Mouse (Mus musculus) thymus, postnatal 10 days (tissue): Measurements from ENCODE around the gene 1700019N19Rik.

Experiments
- DNase-seq, 2 experiments: peaks; one replicate each; pipeline ENCODE4 v3.0.0; 2021; ENCODE audit warnings: low spot score in 2 of 2

Gene 1700019N19Rik

GRCm38 (mm10) chr19:58806364-58806763 lies 12.1 kb upstream of the 1700019N19Rik start:
- DNase-seq = peak in 1 of 2 experiments; percentile 35

- DNase-seq = no peak
Observed at GRCm38 (mm10) chr19:58805191-58805779, 11.0 kb upstream of the 1700019N19Rik start.

- DNase-seq = no peak
Observed at GRCm38 (mm10) chr19:58795114-58795669, 931 bp upstream of the 1700019N19Rik start.

- no peak for DNase-seq
Observed at GRCm38 (mm10) chr19:58789194-58789593, 5.1 kb downstream of the 1700019N19Rik start.

- DNase-seq = no peak
Observed at GRCm38 (mm10) chr19:58783938-58784337, 10.3 kb downstream of the 1700019N19Rik start.

GRCm38 (mm10) chr19:58781566-58781965 lies 12.7 kb downstream of the 1700019N19Rik start:
- DNase-seq = no peak

GRCm38 (mm10) chr19:58776461-58776860 lies 17.8 kb downstream of the 1700019N19Rik start:
- no peak for DNase-seq

- no peak for DNase-seq
Observed at GRCm38 (mm10) chr19:58767329-58767728, 26.9 kb downstream of the 1700019N19Rik start.

GRCm38 (mm10) chr19:58762848-58763541 lies 31.3 kb downstream of the 1700019N19Rik start:
- no peak for DNase-seq

GRCm38 (mm10) chr19:58762316-58762715 lies 31.9 kb downstream of the 1700019N19Rik start:
- DNase-seq = no peak

- no peak for DNase-seq
Observed at GRCm38 (mm10) chr19:58759423-58759822, 34.8 kb downstream of the 1700019N19Rik start, which contains the start of gene Pnliprp2. Pnliprp2 (plus strand) TSS chr19:58759719.

- DNase-seq = no peak
Observed at GRCm38 (mm10) chr19:58758871-58759270, 35.4 kb downstream of the 1700019N19Rik start.

- DNase-seq = no peak
Observed at GRCm38 (mm10) chr19:58751504-58751903, 42.8 kb downstream of the 1700019N19Rik start.

- no peak for DNase-seq
Observed at GRCm38 (mm10) chr19:58750822-58751221, 43.4 kb downstream of the 1700019N19Rik start.

GRCm38 (mm10) chr19:58747498-58748000 lies 46.7 kb downstream of the 1700019N19Rik start:
- DNase-seq = no peak

- no peak for DNase-seq
Observed at GRCm38 (mm10) chr19:58743736-58744135, 50.5 kb downstream of the 1700019N19Rik start.

- DNase-seq = no peak
Observed at GRCm38 (mm10) chr19:58742711-58743110, 51.5 kb downstream of the 1700019N19Rik start.

- DNase-seq = no peak
Observed at GRCm38 (mm10) chr19:58741036-58741435, 53.2 kb downstream of the 1700019N19Rik start.

- DNase-seq = no peak
Observed at GRCm38 (mm10) chr19:58738111-58738510, 56.1 kb downstream of the 1700019N19Rik start.
